Mouse (Mus musculus): ENCODE results near the gene Smtn.

Gene Smtn

DNA sequence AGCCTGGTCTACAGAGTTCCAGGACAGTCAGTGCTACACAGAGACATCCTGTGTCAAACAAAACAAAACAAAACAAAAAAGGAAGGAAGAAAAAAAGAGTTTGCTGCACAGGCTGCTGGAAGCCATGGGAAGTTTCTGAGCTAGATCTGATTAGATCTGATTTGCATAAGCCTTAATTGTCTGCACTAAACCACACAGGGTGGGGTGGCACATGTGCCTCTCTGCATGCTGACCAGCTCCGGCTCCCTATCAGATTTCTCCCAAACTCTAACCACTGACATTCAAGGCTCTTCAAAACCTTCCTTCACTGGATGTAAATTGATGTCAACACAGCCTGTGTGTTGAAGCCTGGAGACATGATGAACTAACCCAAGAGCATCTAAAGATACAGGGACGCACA lies 6.6 kb upstream of the Smtn start:
- DNase-seq (ENCODE audit: low spot score in 2 of 2): no peak

DNA sequence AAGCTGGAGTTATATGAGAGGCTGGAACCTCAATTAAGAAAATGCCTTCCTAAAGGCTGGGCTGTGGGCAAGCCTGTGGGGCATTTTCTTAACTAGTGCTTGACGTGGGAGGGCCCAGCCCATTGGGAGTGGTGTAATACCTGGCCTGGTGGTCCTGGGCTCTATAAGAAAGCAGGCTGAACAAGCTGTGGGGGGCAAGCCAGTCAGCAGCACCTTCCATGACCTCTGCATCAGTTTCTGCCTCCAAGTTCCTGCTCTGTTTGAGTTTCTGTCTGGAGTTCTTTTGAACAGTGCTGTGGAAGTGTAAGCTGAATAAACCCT lies 5.8 kb upstream of the Smtn start:
- DNase-seq (ENCODE audit: low spot score in 2 of 2): no peak

DNA sequence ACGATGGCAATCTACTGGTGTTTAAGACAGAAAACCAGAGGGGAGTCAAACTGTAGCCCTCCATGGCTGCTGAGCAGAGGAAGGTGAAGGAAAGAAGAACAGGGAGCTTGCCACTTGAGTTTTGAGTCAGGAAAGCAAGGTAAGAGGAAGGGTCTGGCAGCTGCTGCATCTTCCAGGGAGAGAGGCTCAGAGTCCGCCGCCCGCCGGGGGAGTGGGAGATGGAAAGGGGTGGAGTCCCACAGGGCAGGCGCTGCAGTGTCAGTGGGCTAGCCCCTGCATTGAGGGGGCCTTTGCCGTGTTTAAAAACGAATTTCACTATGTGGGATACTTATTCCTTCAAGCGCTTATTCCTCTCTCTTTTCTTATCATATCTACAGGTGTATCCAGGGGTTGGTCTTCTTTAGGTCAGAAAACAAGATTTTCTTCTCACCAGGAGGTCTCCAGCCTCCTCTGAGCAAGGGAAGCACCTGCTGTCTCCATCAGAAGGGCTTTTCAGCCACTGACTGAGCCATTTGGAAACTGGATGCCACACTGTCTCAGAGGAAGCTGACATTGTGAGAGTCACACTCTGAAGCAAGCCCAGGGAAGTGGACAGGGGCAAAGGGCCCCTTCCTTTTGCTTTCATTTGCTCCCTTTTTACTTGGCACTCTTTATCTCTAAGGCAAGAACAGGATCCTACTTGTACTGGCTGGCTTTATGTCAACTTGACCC lies 5.3 kb upstream of the Smtn start:
- DNase-seq (ENCODE audit: low spot score in 2 of 2): no peak

DNA sequence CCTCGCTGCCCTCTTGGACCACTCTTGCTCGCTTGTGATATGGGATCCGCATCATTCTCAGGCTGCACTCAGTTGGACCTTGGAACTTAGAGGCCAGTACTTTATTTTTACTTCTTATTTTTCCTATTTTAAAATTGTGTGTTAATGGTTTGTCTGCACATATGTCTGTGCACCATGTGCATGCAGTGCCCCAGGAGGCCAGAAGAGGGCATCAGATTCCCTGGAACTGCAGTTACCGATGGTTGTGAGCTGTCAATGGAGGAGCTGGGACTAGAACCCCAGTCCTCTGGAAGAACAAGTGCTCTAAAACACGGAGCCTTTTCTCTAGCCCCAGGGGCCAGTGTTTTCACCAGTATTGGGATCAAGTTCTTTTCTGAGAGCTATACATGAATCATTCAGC lies 4.0 kb upstream of the Smtn start:
- no peak for DNase-seq (ENCODE audit: low spot score in 2 of 2)

DNA sequence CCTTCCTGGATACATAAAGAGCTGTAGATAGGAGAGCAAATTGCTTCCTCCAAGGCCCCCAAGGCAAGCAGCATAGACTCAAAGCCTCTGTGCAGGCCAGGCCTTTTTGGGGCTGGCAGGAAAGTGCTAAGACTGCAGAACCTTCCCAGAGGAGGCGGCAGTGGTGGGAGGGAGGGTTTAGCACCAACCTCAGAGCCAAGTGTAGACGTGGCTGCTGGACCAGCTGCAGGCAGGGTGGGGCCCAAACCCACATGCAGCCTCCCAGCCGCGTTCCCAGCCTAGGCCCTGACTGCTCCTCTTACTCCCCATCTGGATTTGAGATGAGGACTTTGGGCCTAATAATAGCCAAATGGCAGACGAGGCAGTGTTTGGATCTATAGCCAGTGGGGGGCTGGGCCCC lies 2.6 kb upstream of the Smtn start:
- no peak for DNase-seq (ENCODE audit: low spot score in 2 of 2)

DNA sequence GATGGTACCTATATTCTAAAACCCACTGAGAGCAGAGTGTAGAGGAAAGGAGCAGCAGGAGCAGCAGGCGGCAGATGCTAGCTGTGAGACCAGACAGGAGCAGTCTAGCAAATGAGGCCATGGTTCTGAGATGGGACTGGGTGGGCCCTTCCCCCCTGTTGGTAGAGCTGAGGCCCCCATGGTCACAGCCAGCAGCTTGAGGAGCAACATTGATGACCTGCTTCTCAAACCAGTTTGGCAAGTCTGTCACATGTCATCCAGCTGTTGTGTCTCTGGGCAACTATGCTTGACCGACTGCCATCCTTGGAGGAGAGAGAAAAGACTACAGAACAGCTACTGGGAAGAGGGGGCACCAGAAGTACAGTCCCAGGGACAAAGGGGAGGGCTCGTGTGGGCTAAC lies 1.5 kb upstream of the Smtn start:
- no peak for DNase-seq (ENCODE audit: low spot score in 2 of 2)

DNA sequence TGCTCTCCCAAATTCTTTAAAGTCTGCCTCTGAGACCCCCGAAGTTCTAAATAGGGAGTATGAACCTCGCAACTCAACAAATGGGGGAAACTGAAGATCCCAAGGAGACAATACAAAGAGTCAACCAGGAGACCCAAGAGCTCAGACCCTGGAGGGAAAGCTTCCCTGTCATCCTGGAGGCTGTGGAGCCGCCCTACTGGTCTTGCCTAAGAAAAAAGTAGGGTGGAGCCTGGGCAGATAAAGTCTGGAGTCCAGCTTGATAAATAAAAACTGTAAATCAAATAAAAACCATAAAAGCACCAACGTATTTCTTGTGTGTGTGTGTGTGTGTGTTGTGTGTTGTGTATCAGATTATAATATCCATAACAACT lies 601 bp downstream of the Smtn start:
- DNase-seq (ENCODE audit: low spot score in 2 of 2): no peak

DNA sequence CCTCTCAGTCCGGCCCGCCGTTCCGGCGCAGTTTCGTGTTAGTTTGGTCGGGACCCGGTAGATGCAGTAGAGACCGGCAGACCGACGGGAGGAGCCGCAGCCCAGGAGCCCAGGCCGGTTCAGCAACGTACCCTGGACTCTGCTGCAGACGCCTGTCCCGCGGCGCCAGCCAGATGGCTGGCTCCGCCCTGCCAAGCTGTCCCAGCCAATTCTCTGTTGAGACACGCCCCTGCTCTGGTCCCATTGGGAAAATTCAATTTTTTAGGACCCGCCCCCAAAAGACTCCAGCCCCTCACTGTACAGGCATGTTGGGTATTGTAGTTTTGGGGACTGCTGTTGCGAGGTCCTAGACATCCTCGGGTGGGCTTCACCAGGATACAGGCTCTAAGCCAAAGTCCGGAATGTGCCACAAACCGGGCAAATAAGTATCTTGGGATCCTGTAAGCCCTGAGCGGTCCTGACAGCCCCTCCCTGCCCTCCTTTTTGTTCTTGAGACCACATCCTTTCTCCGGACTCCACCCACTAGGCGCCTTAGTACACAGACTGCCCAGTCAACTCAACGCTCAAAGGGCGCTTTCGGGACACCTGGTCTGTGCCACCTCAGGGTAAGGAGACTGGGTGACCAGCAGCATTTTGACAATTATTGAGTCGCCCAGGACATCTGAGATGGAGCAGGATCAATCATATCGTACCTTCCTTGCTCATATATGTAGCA lies 1.1 kb downstream of the Smtn start:
- DNase-seq (ENCODE audit: low spot score in 2 of 2): peak; percentile 84 to 91

DNA sequence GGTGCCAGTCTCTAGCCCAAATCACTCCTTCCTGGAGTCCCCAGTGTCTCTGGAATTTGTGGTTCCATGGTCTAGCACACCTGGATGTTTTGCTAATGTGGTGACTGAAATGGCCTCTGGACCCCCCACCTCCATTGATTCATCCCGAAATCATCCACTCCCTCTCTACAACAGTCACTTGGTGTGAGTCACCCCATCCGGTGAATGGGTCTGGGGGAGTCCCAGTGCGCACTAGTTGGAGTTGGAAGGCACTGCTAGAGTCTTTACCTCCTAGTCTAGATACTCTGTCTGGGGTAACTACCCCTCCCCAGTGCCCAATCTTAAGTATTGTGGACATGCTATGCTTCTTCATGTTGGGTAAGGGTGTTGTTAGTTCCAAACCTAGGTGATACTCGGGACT lies 2.1 kb downstream of the Smtn start:
- DNase-seq (ENCODE audit: low spot score in 2 of 2): no peak

DNA sequence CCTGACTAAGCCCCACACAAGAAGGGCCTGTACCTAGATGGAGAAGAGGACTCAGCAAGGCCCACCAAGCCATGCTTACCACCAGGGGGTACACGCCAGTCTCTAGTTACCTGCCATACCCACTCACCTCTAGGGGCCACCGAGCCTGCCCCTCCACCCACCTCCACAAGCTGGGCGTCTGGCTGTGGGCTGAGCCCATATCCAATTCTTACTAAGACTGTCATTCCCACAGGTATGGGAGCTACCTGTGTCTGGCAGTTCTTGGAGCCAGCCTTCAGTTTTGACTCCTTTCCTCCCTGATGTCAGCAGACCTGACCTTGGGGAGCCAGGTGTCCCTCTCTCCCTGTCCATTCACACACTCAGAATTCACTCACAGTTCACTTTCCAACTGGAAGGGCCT lies 2.7 kb downstream of the Smtn start:
- no peak for DNase-seq (ENCODE audit: low spot score in 2 of 2)

DNA sequence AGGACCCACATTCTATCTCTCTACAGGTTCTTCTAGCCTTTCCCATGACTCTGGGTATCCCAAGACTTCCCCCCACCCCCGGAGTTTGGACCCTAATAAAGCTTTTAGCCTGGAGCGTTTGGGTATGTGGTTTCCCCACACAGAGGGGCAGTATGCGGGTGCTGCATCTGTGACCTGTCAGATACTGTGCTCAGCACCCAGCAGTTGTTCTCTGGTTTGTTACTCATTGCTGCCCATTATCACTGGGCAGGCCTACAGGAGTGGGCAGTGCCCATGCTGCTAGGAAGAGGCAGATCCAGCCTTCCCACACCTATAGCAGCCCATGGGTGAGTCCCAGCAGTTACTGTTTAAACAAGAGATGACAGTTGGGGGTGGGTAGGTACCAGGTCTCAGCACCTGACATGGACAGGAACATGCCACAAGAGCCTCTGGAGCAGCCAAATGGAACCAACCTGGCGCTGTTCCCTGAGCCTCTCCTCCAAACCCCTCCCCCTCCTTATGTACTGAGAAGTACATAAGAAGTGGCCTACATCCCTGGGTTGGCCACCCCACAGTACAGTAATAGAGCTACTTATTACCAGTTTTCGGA lies 3.6 kb downstream of the Smtn start:
- DNase-seq (ENCODE audit: low spot score in 2 of 2): no peak

DNA sequence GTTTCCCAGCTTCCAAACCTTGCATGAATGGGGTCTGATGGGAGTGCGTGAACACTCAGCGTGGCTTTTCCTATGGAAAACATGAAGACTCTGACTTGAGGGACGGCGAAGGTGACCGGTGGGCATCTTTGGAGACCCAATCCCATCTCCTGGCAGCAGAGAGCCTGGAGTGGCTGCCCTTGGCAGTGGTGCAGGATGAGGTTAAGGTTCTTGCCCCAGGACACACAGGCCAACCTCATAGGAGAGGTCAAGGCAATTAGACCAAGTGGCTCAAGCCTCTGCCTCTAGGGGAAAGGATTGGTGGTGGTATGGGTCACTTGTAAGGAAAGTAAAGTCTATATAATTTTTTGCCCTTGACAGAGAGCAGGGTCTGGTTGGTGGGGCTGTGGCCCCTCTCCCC lies 4.3 kb downstream of the Smtn start:
- DNase-seq (ENCODE audit: low spot score in 2 of 2): no peak

DNA sequence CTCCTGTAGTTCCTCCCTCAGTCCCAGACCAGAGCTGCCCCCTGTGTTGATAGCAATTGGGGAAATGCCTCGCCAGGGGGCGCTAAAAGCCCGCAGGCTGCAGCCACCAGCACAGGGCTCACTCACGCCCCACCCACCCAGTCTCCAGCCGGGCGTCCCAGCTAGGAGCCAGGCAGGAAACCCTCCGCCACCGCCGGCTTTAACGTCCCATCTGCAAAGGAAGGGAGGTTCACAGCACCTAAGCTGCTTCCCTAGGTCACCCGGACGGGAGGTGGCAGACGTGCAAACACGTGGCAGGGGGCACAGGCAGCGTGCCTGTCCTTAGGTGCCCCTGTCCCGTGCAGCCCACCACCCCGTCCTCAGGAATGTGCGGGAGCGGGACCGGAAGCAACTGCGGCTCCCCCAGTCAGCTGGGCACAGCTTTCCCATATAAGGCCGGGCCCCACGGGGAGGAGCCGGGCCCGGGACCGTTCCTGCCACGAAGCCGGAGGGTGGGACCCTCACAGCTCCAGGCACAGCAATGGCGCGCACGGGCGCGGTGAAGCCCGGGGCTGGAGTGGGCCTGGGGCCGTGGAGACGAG lies 4.9 kb downstream of the Smtn start:
- peak; percentile 91 to 92 for DNase-seq (ENCODE audit: low spot score in 2 of 2)

DNA sequence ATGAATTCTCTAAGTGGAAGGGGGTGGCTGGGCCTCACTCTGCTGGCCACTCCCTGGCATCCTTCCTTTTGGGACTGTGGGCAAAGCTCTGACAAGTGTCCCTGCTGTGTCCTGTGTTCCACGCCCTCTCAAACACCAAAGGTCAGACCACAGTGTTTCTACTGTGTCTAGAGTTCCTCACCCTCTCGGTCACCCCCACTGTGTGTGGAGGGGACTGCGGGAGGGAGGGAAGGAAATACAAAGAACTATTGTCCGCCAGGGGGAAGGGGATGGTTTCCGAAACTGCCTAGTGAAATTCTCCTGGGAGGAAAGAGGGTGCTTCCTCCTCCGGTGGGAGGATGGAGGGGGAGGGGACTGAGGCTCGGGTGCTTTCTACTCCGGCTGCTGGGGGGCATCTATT lies 5.5 kb downstream of the Smtn start:
- no peak for DNase-seq (ENCODE audit: low spot score in 2 of 2)

DNA sequence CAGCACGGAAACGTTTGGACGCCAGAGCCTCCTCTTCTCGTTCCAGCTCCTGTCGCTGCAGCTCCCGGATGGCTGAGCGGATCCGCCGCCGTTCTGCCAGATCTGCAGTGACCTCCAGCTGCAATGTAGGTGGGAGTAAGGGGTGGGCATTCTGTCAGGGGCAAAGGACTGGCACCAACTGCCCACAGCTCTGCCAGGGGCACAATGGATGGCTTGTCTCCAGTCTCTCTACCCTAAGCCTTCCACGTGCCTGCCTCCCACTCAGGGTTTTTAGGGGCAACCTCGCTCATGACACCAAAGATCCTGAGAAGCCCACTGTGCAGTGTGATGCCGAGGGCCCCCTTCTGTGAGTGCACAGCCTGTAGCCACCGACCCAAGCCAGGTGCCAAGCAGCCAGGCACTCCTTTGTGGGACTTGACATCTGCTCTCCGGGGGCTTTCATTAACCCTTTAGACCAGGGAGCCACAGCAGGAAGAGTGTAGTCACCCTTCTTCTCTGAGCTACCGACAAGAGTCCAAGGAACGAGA lies 6.9 kb downstream of the Smtn start:
- DNase-seq (ENCODE audit: low spot score in 2 of 2): no peak

DNA sequence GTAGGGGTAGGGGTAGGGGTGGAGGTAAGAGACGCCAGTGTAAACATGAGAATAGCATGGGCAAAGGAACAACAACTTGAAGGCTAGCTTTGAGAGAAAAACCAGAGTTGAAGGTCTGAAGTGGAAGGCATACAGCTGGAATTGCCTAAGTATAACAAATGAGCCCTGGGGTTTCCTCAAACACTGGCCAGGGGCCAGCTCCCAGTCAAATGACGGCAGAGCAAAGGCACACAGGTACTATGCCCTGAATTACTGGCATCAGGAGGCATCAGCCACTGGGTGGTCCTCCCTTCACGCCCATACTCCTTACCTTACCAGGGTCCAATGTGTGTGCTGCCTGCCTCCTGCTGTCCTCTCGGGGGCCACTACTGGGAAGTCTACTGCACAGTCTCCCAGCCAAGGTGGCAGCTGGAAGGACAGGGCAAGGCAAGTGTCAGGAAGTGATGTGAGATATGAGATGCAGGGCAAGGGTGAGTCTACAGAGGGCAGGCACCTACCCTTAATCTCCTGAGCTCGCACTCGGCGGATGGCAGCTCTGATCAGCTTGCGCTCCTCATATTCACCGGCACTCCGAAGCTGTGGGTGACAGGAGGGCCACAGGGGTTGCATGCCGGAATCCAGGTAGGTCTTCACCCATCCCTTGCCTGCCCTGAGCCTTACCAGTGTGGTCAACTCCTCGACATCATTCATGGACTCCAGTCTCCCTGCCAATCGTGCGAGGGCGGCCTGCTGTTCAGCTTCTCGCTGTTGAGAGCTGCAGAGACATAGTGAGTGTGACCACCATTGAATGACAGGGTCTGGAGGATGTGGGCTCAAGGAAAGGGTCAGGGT lies 8.1 kb downstream of the Smtn start:
- no peak for DNase-seq (ENCODE audit: low spot score in 2 of 2)

DNA sequence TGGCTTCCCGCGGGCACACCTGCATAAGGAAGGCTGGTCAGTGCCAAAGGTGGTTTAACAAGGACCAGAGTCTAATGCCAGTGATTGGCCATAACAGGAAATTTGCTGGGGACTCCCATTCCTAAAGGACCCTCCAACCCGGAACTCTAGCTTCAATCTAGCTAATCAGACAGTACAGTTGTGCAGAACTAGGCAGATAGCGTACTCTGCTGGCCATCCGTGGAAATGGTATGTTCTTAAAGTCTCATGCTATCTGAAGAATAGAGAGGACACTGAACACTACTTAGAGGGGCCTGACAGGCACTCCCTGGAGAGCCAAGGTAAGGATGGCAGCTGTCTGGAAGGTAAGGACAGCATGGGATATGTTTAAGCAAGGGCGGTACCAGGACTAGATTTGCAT lies 8.8 kb downstream of the Smtn start:
- DNase-seq (ENCODE audit: low spot score in 2 of 2): peak in 1 of 2 experiments; percentile 39

DNA sequence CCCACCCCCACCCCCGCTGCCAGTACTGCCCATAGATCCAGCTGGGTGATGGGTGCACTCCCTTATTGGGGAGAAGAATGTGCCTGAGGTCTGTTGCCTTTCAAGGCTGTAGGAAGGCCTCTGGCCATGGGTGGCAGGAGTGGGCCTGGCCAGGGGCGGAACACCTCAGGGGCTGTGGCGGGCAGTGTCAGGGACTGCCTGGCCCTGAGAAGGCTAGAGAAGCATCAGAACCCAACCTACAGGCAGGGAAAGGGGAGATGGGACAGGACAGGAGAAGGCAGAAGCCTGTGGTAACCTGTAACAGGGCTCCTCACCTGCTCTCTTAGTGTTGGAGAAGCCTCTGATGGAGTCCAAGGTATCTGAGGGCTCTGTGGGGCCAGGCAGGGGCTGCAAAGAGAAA lies 9.7 kb downstream of the Smtn start:
- no peak for DNase-seq (ENCODE audit: low spot score in 2 of 2)

DNA sequence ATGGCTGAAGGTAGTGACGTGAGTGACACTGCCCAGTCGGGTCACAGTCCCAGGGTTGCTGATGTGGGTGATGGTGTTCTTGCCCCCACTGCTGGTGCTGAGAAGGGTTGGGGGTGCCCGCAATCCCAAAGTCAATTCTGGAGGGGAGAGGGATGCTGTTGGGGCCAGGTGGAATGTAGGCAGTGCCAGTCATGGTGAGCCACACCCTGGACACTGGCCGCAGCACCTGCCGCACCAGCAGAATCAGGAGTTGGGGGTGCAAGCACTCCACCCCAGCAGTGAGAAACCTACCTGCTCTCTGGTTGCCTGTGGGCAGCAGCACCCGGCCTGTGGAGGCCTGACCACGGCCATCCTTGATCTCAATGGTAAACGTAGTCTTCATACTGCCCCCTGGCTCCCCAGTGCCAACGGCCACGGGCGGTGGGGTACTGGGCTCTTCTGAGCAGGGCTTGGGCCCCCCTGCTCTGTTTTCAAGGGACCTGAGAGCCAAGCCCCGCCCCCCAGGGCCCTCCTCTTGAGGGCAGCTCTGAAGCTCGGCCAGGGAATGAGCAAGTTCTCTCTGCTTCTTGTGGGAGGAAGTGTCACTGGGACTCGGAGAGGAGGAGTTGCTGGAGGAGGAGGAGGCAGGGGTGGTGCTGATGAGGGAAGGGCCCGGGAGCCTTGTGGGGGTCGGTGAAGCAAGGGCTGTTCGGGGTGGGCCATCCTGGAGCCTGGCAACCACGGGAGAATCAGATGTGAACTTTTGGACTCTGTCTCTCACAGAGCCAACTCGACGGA lies 10.7 kb downstream of the Smtn start:
- no peak for DNase-seq (ENCODE audit: low spot score in 2 of 2)

DNA sequence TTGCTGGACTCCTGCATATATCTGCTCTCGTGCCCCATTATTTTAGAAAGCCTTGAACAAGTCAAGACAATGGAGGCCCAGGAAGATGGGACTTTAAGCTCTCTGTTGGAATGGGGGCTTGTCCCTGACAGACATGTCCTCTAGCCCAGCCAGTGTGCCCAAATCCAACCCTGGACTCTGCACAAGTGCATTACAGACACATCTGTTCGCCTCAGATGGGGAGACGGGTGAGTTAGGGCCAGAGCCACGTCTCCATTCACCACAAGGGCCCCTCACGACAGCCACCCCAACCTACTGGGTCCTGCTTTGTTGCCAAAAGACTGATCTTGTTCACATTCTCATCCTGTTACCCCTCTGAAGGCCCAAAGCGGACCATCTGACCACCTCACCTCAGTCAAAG lies 12.2 kb downstream of the Smtn start:
- DNase-seq (ENCODE audit: low spot score in 2 of 2): no peak

DNA sequence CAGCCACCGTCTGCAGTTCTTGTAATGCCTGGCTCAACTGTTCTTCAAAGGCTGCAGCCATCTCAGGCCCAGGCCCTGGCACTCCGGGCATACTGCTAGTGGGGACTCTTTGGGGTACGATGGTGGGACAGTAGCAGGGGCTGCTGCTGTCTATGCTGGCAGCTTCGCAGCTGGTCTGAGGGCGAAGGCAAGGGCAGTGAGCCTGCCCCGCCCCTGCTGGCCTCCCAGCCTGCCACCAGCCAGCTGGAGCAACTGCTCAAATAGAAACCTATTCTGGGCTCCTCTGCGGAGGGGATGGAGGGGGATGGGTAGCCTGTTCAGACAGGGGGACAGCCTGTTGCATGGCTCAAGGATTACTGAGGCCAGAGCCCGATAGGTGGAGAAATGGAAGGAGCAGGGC lies 12.6 kb downstream of the Smtn start:
- no peak for DNase-seq (ENCODE audit: low spot score in 2 of 2)

Data from right cerebral cortex, adult 2 months (tissue).